Mouse (Mus musculus): Measurements from ENCODE around the gene Ddx49.

DNA sequence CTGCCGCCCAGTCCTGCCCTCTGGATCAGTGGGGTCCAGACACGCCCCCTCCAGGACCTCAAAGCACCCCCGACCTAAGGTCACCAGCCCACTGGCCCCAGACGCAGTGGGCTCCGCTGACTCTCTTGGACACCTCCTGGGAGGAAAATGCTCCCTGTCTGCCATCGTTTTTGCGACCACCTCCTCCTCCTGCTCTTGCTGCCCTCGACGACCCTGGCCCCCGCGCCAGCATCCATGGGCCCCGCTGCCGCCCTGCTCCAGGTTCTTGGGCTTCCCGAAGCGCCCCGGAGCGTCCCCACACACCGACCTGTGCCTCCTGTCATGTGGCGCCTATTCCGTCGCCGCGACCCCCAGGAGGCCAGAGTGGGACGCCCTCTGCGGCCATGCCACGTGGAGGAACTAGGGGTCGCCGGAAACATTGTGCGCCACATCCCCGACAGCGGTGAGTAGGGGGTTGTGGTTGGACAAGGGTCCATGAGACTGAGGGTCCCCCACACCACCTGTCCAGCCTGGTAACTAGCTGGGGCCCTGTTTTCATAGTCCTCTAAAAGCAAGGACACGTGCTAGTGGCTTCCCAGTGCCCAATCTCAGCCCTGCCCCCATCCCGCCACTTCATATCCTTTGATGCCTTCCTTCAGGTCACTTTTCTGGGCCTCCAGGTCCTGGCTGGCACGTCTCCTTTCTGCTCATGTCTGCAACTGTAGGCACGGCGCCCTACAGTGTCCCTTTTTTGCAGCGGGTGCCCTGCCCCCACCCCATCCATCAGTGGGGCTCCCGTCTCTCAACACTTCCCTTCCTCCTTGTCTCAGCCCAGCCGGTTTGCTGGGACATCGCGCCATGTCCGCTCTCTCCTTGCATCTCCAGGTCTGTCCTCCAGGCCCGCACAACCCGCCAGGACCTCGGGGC, 27.8 kb upstream of the Ddx49 start:
- TF ChIP-seq CTCF (IDR thresholded peaks at IDR 0.05; ENCODE audit: extremely low read depth, insufficient read length, insufficient replicate concordance, low read depth, low read length): no peak
- no peak for TF ChIP-seq POLR2A (IDR thresholded peaks at IDR 0.05; ENCODE audit: low read depth, low read length)
